Mouse (Mus musculus): Measurements from ENCODE around the gene Ctbp1. TPM values are rescaled to one million over a fixed set of nuclear protein-coding genes. Genes with fewer than 3 reads are reported as not detected.

Ctbp1 gene
- polyA plus RNA-seq, 1 experiment: 332 TPM

GRCm38 (mm10) chr5:33278950-33279349, 4.2 kb upstream of the Ctbp1 start:
- whole genome bisulfite sequencing: 55% methylated on average over 5 of the region's 5 CpGs
- no peak overlapping the region for H3K4me3 ChIP-seq (replicated peaks; ENCODE audit: extremely low read depth, low read depth, low read length)
- no peak for DNase-seq
- no peaks in the 10 kb centered on the region for H3K4me1 ChIP-seq (ENCODE audit: control insufficient read depth, insufficient read depth, low read length)
- TF ChIP-seq CTCF (IDR thresholded peaks at IDR 0.05; ENCODE audit: insufficient read depth, low read length): no peak
- no peak for TF ChIP-seq POLR2A (IDR thresholded peaks at IDR 0.05; ENCODE audit: borderline replicate concordance, extremely low read depth, low read depth, low read length)

GRCm38 (mm10) chr5:33277286-33277685, 2.5 kb upstream of the Ctbp1 start:
- no peak for TF ChIP-seq POLR2A (IDR thresholded peaks at IDR 0.05; ENCODE audit: borderline replicate concordance, extremely low read depth, low read depth, low read length)
- TF ChIP-seq CTCF (IDR thresholded peaks at IDR 0.05; ENCODE audit: insufficient read depth, low read length): no peak
- no peak for DNase-seq
- 68% methylated on average over 2 of the region's 2 CpGs for WGBS
- Histone ChIP-seq H3K4me1 (ENCODE audit: control insufficient read depth, insufficient read depth, low read length) (peaks cover 6% of the 10 kb centered on the region; the same call in 1 of the 2 replicates), H3K4me3 (replicated peaks; ENCODE audit: extremely low read depth, low read depth, low read length) (no peak overlapping the region)

- no peak for TF ChIP-seq CTCF (IDR thresholded peaks at IDR 0.05; ENCODE audit: insufficient read depth, low read length)
- no peak for TF ChIP-seq POLR2A (IDR thresholded peaks at IDR 0.05; ENCODE audit: borderline replicate concordance, extremely low read depth, low read depth, low read length)
- no peak for DNase-seq
- H3K4me3 ChIP-seq (replicated peaks; ENCODE audit: extremely low read depth, low read depth, low read length): no peak overlapping the region
- H3K4me1 ChIP-seq (ENCODE audit: control insufficient read depth, insufficient read depth, low read length): peaks cover 6% of the 10 kb centered on the region; the same call in 1 of the 2 replicates
- 38% methylated on average over 1 of the region's 1 CpGs for WGBS
Observed at GRCm38 (mm10) chr5:33275754-33276153, 960 bp upstream of the Ctbp1 start.

- Histone ChIP-seq H3K4me3 (replicated peaks; ENCODE audit: extremely low read depth, low read depth, low read length) (peak overlapping the region; percentile 76), H3K4me1 (ENCODE audit: control insufficient read depth, insufficient read depth, low read length) (peaks cover 6% of the 10 kb centered on the region; the same call in 1 of the 2 replicates)
- 1% methylated on average over 96 of the region's 97 CpGs for WGBS
- peak; percentile 94 for DNase-seq
- TF ChIP-seq POLR2A (IDR thresholded peaks at IDR 0.05; ENCODE audit: borderline replicate concordance, extremely low read depth, low read depth, low read length): peak; percentile 56; the same call in 1 of the 2 replicates
- no peak for TF ChIP-seq CTCF (IDR thresholded peaks at IDR 0.05; ENCODE audit: insufficient read depth, low read length)
Observed at GRCm38 (mm10) chr5:33274085-33274952, 475 bp downstream of the Ctbp1 start.

- 6% methylated on average over 6 of the region's 6 CpGs for WGBS
- Histone ChIP-seq H3K4me3 (replicated peaks; ENCODE audit: extremely low read depth, low read depth, low read length) (peak overlapping the region; percentile 76), H3K4me1 (ENCODE audit: control insufficient read depth, insufficient read depth, low read length) (peaks cover 6% of the 10 kb centered on the region; the same call in 1 of the 2 replicates)
- TF ChIP-seq CTCF (IDR thresholded peaks at IDR 0.05; ENCODE audit: insufficient read depth, low read length) (no peak), POLR2A (IDR thresholded peaks at IDR 0.05; ENCODE audit: borderline replicate concordance, extremely low read depth, low read depth, low read length) (no peak)
- DNase-seq: no peak
Observed at GRCm38 (mm10) chr5:33273777-33274084, 1.1 kb downstream of the Ctbp1 start.

GRCm38 (mm10) chr5:33272845-33273776, 1.7 kb downstream of the Ctbp1 start:
- no peak for TF ChIP-seq CTCF (IDR thresholded peaks at IDR 0.05; ENCODE audit: insufficient read depth, low read length)
- no peak for TF ChIP-seq POLR2A (IDR thresholded peaks at IDR 0.05; ENCODE audit: borderline replicate concordance, extremely low read depth, low read depth, low read length)
- no peak for DNase-seq
- Histone ChIP-seq H3K4me1 (ENCODE audit: control insufficient read depth, insufficient read depth, low read length) (peaks cover 6% of the 10 kb centered on the region; the same call in 1 of the 2 replicates), H3K4me3 (replicated peaks; ENCODE audit: extremely low read depth, low read depth, low read length) (peak overlapping the region; percentile 76)
- 41% methylated on average over 7 of the region's 7 CpGs for WGBS

- peaks cover 6% of the 10 kb centered on the region; the same call in 1 of the 2 replicates for H3K4me1 ChIP-seq (ENCODE audit: control insufficient read depth, insufficient read depth, low read length)
- H3K4me3 ChIP-seq (replicated peaks; ENCODE audit: extremely low read depth, low read depth, low read length): no peak overlapping the region
- 78% methylated on average over 7 of the region's 7 CpGs for WGBS
- no peak for DNase-seq
- TF ChIP-seq CTCF (IDR thresholded peaks at IDR 0.05; ENCODE audit: insufficient read depth, low read length) (no peak), POLR2A (IDR thresholded peaks at IDR 0.05; ENCODE audit: borderline replicate concordance, extremely low read depth, low read depth, low read length) (no peak)
Observed at GRCm38 (mm10) chr5:33272146-33272545, 2.6 kb downstream of the Ctbp1 start.

- no peak for TF ChIP-seq POLR2A (IDR thresholded peaks at IDR 0.05; ENCODE audit: borderline replicate concordance, extremely low read depth, low read depth, low read length)
- peak; percentile 98 for TF ChIP-seq CTCF (IDR thresholded peaks at IDR 0.05; ENCODE audit: insufficient read depth, low read length)
- Histone ChIP-seq H3K4me1 (ENCODE audit: control insufficient read depth, insufficient read depth, low read length) (peaks cover 6% of the 10 kb centered on the region; the same call in 1 of the 2 replicates), H3K4me3 (replicated peaks; ENCODE audit: extremely low read depth, low read depth, low read length) (no peak overlapping the region)
- peak; percentile 87 for DNase-seq
- 3% methylated on average over 5 of the region's 5 CpGs for WGBS
Observed at GRCm38 (mm10) chr5:33270568-33270967, 4.2 kb downstream of the Ctbp1 start.

GRCm38 (mm10) chr5:33254416-33254815, 20.4 kb downstream of the Ctbp1 start:
- no peak overlapping the region for H3K4me3 ChIP-seq (replicated peaks; ENCODE audit: extremely low read depth, low read depth, low read length)
- DNase-seq: no peak
- 70% methylated on average over 5 of the region's 5 CpGs for WGBS

More at GRCm38 (mm10) chr5:33254416-33254815, 20.4 kb downstream of the Ctbp1 start:
- TF ChIP-seq CTCF (IDR thresholded peaks at IDR 0.05; ENCODE audit: insufficient read depth, low read length): no peak
- no peak for TF ChIP-seq POLR2A (IDR thresholded peaks at IDR 0.05; ENCODE audit: borderline replicate concordance, extremely low read depth, low read depth, low read length)
- no peaks in the 10 kb centered on the region for H3K4me1 ChIP-seq (ENCODE audit: control insufficient read depth, insufficient read depth, low read length)
